Mouse (Mus musculus) heart, postnatal 0 days (tissue): ENCODE measurements around the gene Zbtb38. TPM values are rescaled to one million over a fixed set of nuclear protein-coding genes. Genes with fewer than 3 reads are reported as not detected.

ENCODE experiments used
- ATAC-seq: fragments of 200-750 bp; cut with Nextera tagmentation; 2 replicates; pipeline ENCODE4 v1.8.0; 2017; ENCODE audit warnings: low read depth, moderate number of reproducible peaks, moderate library complexity; ENCODE audit not compliant: insufficient read depth
- DNase-seq: peaks from one replicate; pipeline ENCODE4 v3.0.0-alpha.2; 2016; ENCODE audit warnings: low spot score
- H3K27ac ChIP-seq: fragments of 300-500 bp; sonication (generic); 2 replicates; pipeline ENCODE4 v1.5.1; 2014; ENCODE audit warnings: low read depth, mild to moderate bottlenecking
- H3K27me3 ChIP-seq: fragments of 300-500 bp; sonication (generic); 2 replicates; pipeline ENCODE4 v1.6.1; 2014; ENCODE audit warnings: low read length, mixed read lengths; ENCODE audit not compliant: control insufficient read depth, insufficient read depth
- H3K36me3 ChIP-seq: fragments of 300-500 bp; sonication (generic); replicated peaks from 2 replicates; pipeline ENCODE4 v1.6.1; 2014; ENCODE audit warnings: low read length, mixed read lengths; ENCODE audit not compliant: control insufficient read depth, insufficient read depth
- H3K4me1 ChIP-seq: fragments of 300-500 bp; sonication (generic); 2 replicates; pipeline ENCODE4 v1.6.1; 2014; ENCODE audit warnings: antibody characterized with exemption; ENCODE audit not compliant: control insufficient read depth, insufficient read depth
- H3K4me2 ChIP-seq: fragments of 300-500 bp; sonication (generic); 2 replicates; pipeline ENCODE4 v1.6.1; 2014; ENCODE audit warnings: low read depth, mild to moderate bottlenecking, low read length, moderate library complexity
- H3K4me3 ChIP-seq: fragments of 300-500 bp; sonication (generic); 2 replicates; pipeline ENCODE4 v1.5.1; 2014; ENCODE audit warnings: low read depth, low read length
- H3K9ac ChIP-seq: fragments of 300-500 bp; sonication (generic); replicated peaks from 2 replicates; pipeline ENCODE4 v1.6.1; 2014; ENCODE audit warnings: low read depth, low read length, mixed read lengths
- H3K9me3 ChIP-seq: fragments of 300-500 bp; sonication (generic); replicated peaks from 2 replicates; pipeline ENCODE4 v1.6.1; 2016; ENCODE audit warnings: low read length; ENCODE audit not compliant: control insufficient read depth
- CTCF ChIP-seq: IDR thresholded peaks from 2 replicates; pipeline ENCODE4 v1.5.1; 2016; ENCODE audit warnings: antibody characterized with exemption, control low read depth, low read depth
- EP300 ChIP-seq: IDR thresholded peaks from 2 replicates; pipeline ENCODE4 v1.6.1; 2016; ENCODE audit warnings: antibody characterized with exemption, low read depth
- WGBS: fragments of 180-500 bp; shearing (Covaris S2); extraction: QIAGEN DNeasy Blood & Tissue Kit; methylation state at CpG from one replicate; pipeline ENCODE4 v1.1.7; 2014; 5-methylcytosine and 5-hydroxymethylcytosine counted together
- polyA plus RNA-seq: library from polyadenylated mRNA; unstranded; fragments of >200 nt; fragmentation: Nextera tagmentation; extraction: Ambion mirVana; gene quantifications from 2 replicates; pipeline ENCODE4 v1.2.1, GENCODE M21; 2015
- total RNA-seq: library from RNA; depleted of rRNA; stranded (reverse); fragments of >200 nt; gene quantifications from 2 replicates; pipeline ENCODE4 v1.2.3, GENCODE M21; 2014; ENCODE audit warnings: low replicate concordance

Zbtb38 gene
- total and polyA plus RNA-seq, 2 experiments from 2014 or later, result 28.7 to 44.5 TPM

- no peak overlapping the region for H3K4me3 ChIP-seq
- TF ChIP-seq EP300, result no peak
- no peak for TF ChIP-seq CTCF
- DNase-seq, result no peak
- no peak overlapping the region for H3K9ac ChIP-seq
- H3K27me3 ChIP-seq, result no peaks in the 10 kb centered on the region
- 64% methylated on average over 2 of the region's 2 CpGs for WGBS
- no peaks in the 10 kb centered on the region for H3K9me3 ChIP-seq
- H3K4me2 ChIP-seq, result no peak overlapping the region
- no peaks in the 10 kb centered on the region for H3K36me3 ChIP-seq
- no peak overlapping the region for H3K27ac ChIP-seq
- peaks cover 41% of the 10 kb centered on the region for H3K4me1 ChIP-seq
- no peak for ATAC-seq
These were observed 22.4 kb downstream of the Zbtb38 start for GRCm38 (mm10) chr9:96730311-96730625.

DNA sequence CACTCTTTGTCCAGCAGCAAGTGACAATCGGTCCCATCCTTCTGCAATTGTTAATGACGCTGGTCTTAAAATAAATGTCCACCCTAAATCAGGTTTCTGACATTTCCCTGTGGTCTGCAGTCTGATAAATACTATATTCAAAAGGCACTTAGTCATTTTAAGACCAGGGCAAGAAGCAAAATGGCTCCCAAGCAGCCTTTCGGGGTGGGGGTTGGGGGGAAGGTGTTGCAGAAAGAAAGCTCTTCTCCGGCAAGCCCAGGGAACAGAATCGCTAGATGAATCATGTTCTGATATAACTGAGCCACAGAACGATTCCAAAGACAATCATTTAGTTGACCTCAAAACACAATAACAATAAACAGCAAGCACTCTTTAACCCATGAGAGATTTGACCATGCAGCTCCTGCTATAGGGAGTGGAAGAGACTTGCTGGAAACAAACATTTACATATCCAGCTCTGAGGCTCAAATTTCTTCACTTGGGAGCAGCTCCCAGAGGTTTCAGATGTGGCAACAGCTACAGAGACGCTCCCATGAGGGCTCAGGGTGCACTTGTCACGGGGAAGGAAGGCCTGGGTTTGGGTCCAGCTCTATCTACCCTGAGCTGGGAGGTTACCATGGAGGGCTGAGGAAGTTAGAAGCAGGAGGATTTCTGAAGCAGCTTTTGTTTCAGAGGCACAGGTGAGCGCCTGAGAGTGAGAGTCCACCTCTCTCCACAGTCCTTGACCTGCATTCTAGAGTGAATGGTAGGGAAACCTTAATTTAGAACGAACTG, 22.9 kb downstream of the Zbtb38 start:
- no peak for TF ChIP-seq CTCF
- TF ChIP-seq EP300, result no peak
- H3K27ac ChIP-seq, result peak overlapping the region; percentile 34; the same call in 1 of the 2 replicates
- H3K9ac ChIP-seq, result no peak overlapping the region
- H3K4me2 ChIP-seq, result no peak overlapping the region
- H3K9me3 ChIP-seq, result no peaks in the 10 kb centered on the region
- H3K27me3 ChIP-seq, result no peaks in the 10 kb centered on the region
- no peak for DNase-seq
- peaks cover 36% of the 10 kb centered on the region for H3K4me1 ChIP-seq
- 69% methylated on average over 10 of the region's 10 CpGs for WGBS
- no peaks in the 10 kb centered on the region for H3K36me3 ChIP-seq
- no peak overlapping the region for H3K4me3 ChIP-seq
- no peak for ATAC-seq

DNA sequence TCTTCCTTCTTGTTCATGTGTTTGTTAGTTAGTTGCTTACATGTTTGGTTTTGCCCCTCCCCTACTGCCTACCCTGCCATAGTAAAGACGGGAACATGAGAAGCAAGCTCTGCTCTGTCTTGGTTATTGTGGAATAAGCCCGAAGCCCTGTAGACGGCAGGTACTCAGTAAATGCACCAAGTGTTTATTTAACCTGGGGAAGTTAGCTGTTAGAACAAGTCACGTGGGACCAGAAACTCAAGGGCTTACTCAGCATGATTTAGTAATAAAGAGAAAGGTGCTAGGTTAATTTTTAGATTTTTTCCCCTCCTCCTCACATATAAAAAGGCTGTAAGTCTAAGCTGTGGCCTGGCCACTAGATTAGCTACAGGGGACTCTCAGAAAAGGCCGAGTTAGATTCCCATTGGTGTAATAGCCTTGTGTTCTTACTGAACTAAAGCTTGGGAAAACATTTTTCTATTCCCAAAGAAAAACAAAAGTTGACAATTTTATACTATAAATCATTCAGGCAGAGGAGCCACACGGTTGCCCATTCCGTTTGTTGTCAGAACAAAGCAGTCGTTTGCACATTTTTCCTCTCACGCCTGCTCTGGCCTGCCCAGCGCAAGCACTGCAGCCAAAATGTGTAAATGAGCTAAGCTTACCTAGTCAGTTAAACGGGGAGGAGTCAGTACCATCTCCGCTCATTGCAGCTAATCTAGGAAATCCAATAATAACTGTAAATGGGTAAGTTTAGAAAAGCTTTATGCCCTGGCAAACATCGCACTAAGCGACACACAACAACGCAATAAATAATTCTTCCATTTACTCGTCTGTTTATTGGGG, 24.1 kb downstream of the Zbtb38 start:
- no peak for TF ChIP-seq EP300
- TF ChIP-seq CTCF, result no peak

GRCm38 (mm10) chr9:96727688-96728087, 24.9 kb downstream of the Zbtb38 start:
- 29% methylated on average over 6 of the region's 6 CpGs for WGBS
- ATAC-seq, result peak; percentile 85
- Histone ChIP-seq H3K27me3 (no peaks in the 10 kb centered on the region), H3K4me3 (no peak overlapping the region), H3K4me1 (peaks cover 21% of the 10 kb centered on the region), H3K4me2 (no peak overlapping the region), H3K27ac (peak overlapping the region; percentile 83), H3K9ac (0 out of 2 replicates have a peak overlapping the region, but pooled peaks have one; percentile 22), H3K9me3 (no peaks in the 10 kb centered on the region), H3K36me3 (no peaks in the 10 kb centered on the region)
- peak; percentile 73 for DNase-seq
- TF ChIP-seq EP300 (peak; percentile 42; the same call in 1 of the 2 replicates), CTCF (no peak)

More for the DNA sequence above, 24.1 kb downstream of the Zbtb38 start:
- Histone ChIP-seq H3K4me3 (no peak overlapping the region), H3K27me3 (no peaks in the 10 kb centered on the region), H3K4me2 (no peak overlapping the region), H3K36me3 (no peaks in the 10 kb centered on the region), H3K9ac (no peak overlapping the region), H3K9me3 (no peaks in the 10 kb centered on the region), H3K27ac (peak overlapping the region; percentile 83), H3K4me1 (peaks cover 28% of the 10 kb centered on the region)
- 79% methylated on average over 16 of the region's 16 CpGs for WGBS
- ATAC-seq, result no peak
- DNase-seq, result no peak

- no peak for ATAC-seq
- H3K4me2 ChIP-seq, result no peak overlapping the region
- no peaks in the 10 kb centered on the region for H3K27me3 ChIP-seq
- DNase-seq, result no peak
- H3K4me1 ChIP-seq, result peaks cover 12% of the 10 kb centered on the region; the same call in 1 of the 2 replicates
- H3K9me3 ChIP-seq, result no peaks in the 10 kb centered on the region
- TF ChIP-seq CTCF, result no peak
- TF ChIP-seq EP300, result no peak
- 59% methylated on average over 14 of the region's 14 CpGs for WGBS
- no peak overlapping the region for H3K9ac ChIP-seq
- H3K27ac ChIP-seq, result peak overlapping the region; percentile 83
- no peak overlapping the region for H3K4me3 ChIP-seq
- no peaks in the 10 kb centered on the region for H3K36me3 ChIP-seq
These were observed 26.1 kb downstream of the Zbtb38 start for GRCm38 (mm10) chr9:96726336-96727131.
